Mouse (Mus musculus) intestine, embryonic 14.5 days (tissue): Measurements from ENCODE around the gene Ctnnal1. TPM values are rescaled to one million over a fixed set of nuclear protein-coding genes. Genes with fewer than 3 reads are reported as not detected.

Source experiments
- ATAC-seq: fragments of 200-750 bp; cut with Nextera tagmentation; replicated peaks from 2 replicates; pipeline ENCODE4 v1.8.0; 2017; ENCODE audit warnings: low read depth, moderate number of reproducible peaks, moderate TSS enrichment, moderate library complexity; ENCODE audit not compliant: low FRiP score, low TSS enrichment
- DNase-seq: peaks from one replicate; pipeline ENCODE4 v3.0.0-alpha.2; 2018; ENCODE audit warnings: low spot score
- H3K27ac ChIP-seq: fragments of 300-500 bp; sonication (generic); 2 replicates; pipeline ENCODE4 v1.5.1; 2014; ENCODE audit warnings: low read depth, mild to moderate bottlenecking, control low read depth
- H3K27me3 ChIP-seq: fragments of 300-500 bp; sonication (generic); replicated peaks from 2 replicates; pipeline ENCODE4 v1.6.1; 2014; ENCODE audit warnings: low read length, control low read depth; ENCODE audit not compliant: control insufficient read depth, insufficient read depth
- H3K36me3 ChIP-seq: fragments of 300-500 bp; sonication (generic); 2 replicates; pipeline ENCODE4 v1.6.1; 2014; ENCODE audit warnings: low read length, control low read depth; ENCODE audit not compliant: control insufficient read depth, insufficient read depth
- H3K4me1 ChIP-seq: fragments of 300-500 bp; sonication (generic); replicated peaks from 2 replicates; pipeline ENCODE4 v1.6.1; 2014; ENCODE audit warnings: low read length, control low read depth, mixed read lengths; ENCODE audit not compliant: control insufficient read depth, insufficient read depth
- H3K4me2 ChIP-seq: fragments of 300-500 bp; sonication (generic); 2 replicates; pipeline ENCODE4 v1.6.1; 2014; ENCODE audit warnings: low read length
- H3K4me3 ChIP-seq: fragments of 300-500 bp; sonication (generic); 2 replicates; pipeline ENCODE4 v1.5.1; 2014; ENCODE audit warnings: low read depth, low read length, control low read depth, mixed read lengths
- H3K9ac ChIP-seq: fragments of 300-500 bp; sonication (generic); 2 replicates; pipeline ENCODE4 v1.6.1; 2014; ENCODE audit warnings: mild to moderate bottlenecking, low read length
- H3K9me3 ChIP-seq: fragments of 300-500 bp; sonication (generic); 2 replicates; pipeline ENCODE4 v1.6.1; 2016; ENCODE audit warnings: low read length, control low read depth; ENCODE audit not compliant: control insufficient read depth
- WGBS: fragments of 180-500 bp; shearing (Covaris S2); extraction: QIAGEN DNeasy Blood & Tissue Kit; methylation state at CpG from one replicate; pipeline ENCODE4 v1.1.7; 2014; 5-methylcytosine and 5-hydroxymethylcytosine counted together
- polyA plus RNA-seq: library from polyadenylated mRNA; unstranded; fragments of >200 nt; fragmentation: Nextera tagmentation; extraction: Ambion mirVana; gene quantifications from 2 replicates; pipeline ENCODE4 v1.2.1, GENCODE M21; 2014

Gene Ctnnal1
- 29.7 and 30.4 TPM in 2 replicates for polyA plus RNA-seq

DNA sequence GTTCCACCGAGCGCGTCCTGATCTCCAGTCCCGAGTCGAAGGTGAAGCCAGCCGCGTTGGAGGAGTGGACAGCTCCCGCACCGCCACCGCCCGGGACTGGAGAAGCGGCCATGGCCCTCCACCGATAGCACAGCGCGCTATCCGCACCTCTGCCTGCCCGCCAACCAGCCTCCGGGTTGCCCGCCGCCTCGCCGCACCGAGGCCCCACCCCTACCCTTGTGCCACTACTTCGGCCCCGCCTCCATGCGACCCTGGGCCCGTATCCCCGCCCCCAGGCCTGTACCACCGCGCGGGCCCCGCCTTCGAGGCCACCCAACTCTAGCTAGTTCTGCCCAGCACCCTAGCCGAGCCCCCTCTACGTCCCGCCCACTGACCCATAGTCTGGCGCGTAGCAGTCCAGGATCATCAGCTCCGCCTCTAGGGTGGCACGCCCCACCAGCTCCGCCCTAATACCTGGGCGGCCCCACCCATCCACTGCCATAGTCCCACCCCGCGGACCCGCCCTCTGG lies at the start of gene Ctnnal1:
Ctnnal1 (minus strand) TSS at position 186 of the 509 bp plus-strand sequence.
- Histone ChIP-seq H3K4me3 (peak within 1 kb of the TSS; percentile 72), H3K27ac (peak within 1 kb of the TSS; percentile 72), H3K4me1 (peaks cover 6% of the 10 kb centered on the region), H3K36me3 (no peaks in the 10 kb centered on the region), H3K9ac (peak within 1 kb of the TSS; percentile 60), H3K27me3 (no peaks in the 10 kb centered on the region), H3K4me2 (peak within 1 kb of the TSS; percentile 70), H3K9me3 (no peaks in the 10 kb centered on the region)
- WGBS: under 1% methylated on average over 44 of the region's 45 CpGs
- ATAC-seq (peak; percentile 97), DNase-seq (peak; percentile 93)

DNA sequence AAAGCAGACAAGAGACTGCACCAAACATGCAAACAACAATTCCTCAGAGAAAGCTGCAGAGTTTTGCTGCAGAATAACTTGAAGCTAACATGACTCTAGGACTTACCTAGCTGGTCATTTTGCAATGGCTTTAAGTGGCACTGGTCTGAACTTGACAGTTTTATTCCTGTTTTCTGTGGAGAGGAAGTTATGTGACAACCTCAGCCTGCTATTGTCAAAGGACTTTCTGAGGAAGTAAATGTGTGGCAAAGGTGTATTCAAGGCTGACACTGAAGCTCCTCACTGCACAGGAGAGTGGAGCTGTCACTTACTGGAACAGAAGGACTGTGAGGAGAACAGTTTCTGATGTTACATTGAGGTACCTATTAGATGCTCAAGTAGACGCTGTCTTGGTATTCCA lies 49.8 kb upstream of the Ctnnal1 start:
- Histone ChIP-seq H3K4me1 (no peaks in the 10 kb centered on the region), H3K36me3 (peaks cover 81% of the 10 kb centered on the region), H3K9me3 (no peaks in the 10 kb centered on the region), H3K4me3 (no peak overlapping the region), H3K4me2 (no peak overlapping the region), H3K9ac (no peak overlapping the region), H3K27ac (no peak overlapping the region), H3K27me3 (no peaks in the 10 kb centered on the region)
- ATAC-seq (no peak), DNase-seq (no peak)
- WGBS: 86% methylated on average over 1 of the region's 1 CpGs

DNA sequence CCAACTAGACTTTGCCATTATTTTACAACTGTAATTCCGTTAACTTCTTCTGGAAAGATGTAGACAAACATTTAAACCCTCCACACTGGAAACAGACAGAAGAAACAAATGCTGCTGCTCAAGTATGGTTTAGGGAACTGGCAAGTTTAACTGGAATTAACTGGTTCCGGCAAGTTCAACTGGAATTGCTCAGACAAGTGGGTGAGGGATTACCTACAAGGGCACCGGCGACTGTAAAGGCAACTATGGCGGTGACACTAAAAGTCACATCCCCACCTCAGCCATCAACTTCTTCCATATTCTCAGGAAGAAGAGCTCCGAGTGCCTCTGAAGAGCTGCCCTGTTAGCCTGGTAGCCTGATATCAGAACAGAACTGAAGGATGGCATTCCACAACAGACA lies 49.4 kb upstream of the Ctnnal1 start:
- H3K9ac ChIP-seq: no peak overlapping the region
- DNase-seq (no peak), ATAC-seq (no peak)
- H3K36me3 ChIP-seq: peaks cover 83% of the 10 kb centered on the region
- H3K9me3 ChIP-seq: no peaks in the 10 kb centered on the region
- no peak overlapping the region for H3K27ac ChIP-seq
- no peak overlapping the region for H3K4me3 ChIP-seq
- H3K4me1 ChIP-seq: no peaks in the 10 kb centered on the region
- H3K4me2 ChIP-seq: no peak overlapping the region
- H3K27me3 ChIP-seq: no peaks in the 10 kb centered on the region
- WGBS: 91% methylated on average over 6 of the region's 6 CpGs

DNA sequence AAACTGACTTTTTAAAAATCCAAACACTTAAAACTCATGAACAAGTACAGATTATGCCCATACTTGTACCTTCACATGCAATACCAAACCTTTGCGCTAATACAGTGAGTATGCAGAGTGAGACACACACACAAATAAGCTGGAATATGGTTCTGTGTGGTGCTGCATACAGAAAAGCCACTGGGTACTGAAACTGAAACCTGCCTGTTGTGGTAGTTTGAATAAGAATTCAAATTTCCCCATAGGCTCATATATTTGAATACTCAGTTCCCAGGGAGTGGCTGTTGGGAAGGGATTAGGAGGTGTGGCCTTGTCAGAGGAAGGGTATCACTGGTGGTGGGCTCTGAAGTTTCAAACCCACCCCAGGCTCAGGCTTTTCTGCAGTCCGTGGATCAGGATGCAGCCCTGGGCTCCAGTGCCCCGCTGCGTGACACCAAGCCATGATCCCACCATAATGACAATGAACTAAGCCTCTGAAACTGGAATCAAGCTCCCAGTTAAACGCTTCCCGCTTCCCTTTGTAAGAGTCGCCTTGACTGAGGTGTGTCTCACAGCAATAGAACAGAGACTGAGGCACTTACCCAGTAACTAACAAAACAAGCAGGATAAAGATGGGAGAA lies 47.5 kb upstream of the Ctnnal1 start:
- no peak overlapping the region for H3K4me2 ChIP-seq
- H3K27ac ChIP-seq: no peak overlapping the region
- no peaks in the 10 kb centered on the region for H3K9me3 ChIP-seq
- ATAC-seq (no peak), DNase-seq (no peak)
- 92% methylated on average over 7 of the region's 7 CpGs for WGBS
- H3K27me3 ChIP-seq: no peaks in the 10 kb centered on the region
- no peaks in the 10 kb centered on the region for H3K4me1 ChIP-seq
- H3K4me3 ChIP-seq: no peak overlapping the region
- no peak overlapping the region for H3K9ac ChIP-seq
- peaks cover 84% of the 10 kb centered on the region for H3K36me3 ChIP-seq

DNA sequence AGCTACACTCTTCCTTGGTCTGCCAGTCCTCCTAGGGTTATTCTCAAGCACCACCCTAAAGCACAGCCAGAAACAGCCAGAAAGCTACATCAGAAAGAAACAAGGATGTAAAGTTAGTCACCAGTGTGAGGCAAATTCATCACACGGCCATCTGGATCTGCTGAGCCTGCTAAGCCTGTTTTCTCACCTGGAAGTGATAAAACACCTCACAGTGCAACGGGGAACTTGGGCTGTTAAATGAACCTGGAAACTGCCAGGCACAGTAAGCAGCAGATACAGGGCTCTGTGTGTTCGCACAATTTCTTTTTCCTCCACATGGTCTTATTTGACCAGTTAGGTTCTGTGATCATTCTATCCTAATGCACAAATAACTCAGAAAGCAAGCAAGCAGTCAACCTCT lies 44.6 kb upstream of the Ctnnal1 start:
- Histone ChIP-seq H3K4me1 (no peaks in the 10 kb centered on the region), H3K27ac (no peak overlapping the region), H3K9ac (no peak overlapping the region), H3K9me3 (no peaks in the 10 kb centered on the region), H3K36me3 (peaks cover 83% of the 10 kb centered on the region), H3K27me3 (no peaks in the 10 kb centered on the region), H3K4me2 (no peak overlapping the region), H3K4me3 (no peak overlapping the region)
- ATAC-seq (no peak), DNase-seq (no peak)
- WGBS: 75% methylated on average over 3 of the region's 3 CpGs

GRCm38 (mm10) chr4:56907671-56908070 lies 42.7 kb upstream of the Ctnnal1 start:
- Histone ChIP-seq H3K27me3 (no peaks in the 10 kb centered on the region), H3K36me3 (peaks cover 88% of the 10 kb centered on the region), H3K9ac (no peak overlapping the region), H3K27ac (no peak overlapping the region), H3K9me3 (no peaks in the 10 kb centered on the region), H3K4me1 (no peaks in the 10 kb centered on the region), H3K4me2 (no peak overlapping the region), H3K4me3 (no peak overlapping the region)
- DNase-seq (no peak), ATAC-seq (no peak)
- WGBS: 91% methylated on average over 5 of the region's 5 CpGs

GRCm38 (mm10) chr4:56906926-56907325 lies 41.9 kb upstream of the Ctnnal1 start:
- H3K9me3 ChIP-seq: no peaks in the 10 kb centered on the region
- no peaks in the 10 kb centered on the region for H3K4me1 ChIP-seq
- peaks cover 90% of the 10 kb centered on the region for H3K36me3 ChIP-seq
- H3K9ac ChIP-seq: no peak overlapping the region
- 92% methylated on average over 3 of the region's 3 CpGs for WGBS
- no peaks in the 10 kb centered on the region for H3K27me3 ChIP-seq
- no peak overlapping the region for H3K4me3 ChIP-seq
- ATAC-seq (no peak), DNase-seq (no peak)
- H3K27ac ChIP-seq: no peak overlapping the region
- no peak overlapping the region for H3K4me2 ChIP-seq

DNA sequence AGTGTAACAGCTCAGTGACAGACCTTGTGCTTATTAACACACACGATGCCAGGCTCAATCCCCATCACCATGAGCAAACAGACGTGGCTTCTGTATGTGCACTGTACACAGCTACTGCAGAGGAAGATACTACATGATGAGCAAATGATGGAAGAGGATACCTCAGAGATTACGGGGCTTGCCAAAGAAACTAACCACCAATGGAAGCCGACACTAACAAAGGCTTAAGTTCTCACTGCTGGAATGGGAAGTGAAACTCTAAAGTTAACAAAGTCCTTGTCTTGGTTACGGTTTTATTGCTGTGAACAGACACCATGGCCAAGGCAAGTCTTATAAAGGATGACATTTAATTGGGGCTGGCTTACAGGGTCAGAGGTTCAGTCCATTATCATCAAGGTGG lies 40.5 kb upstream of the Ctnnal1 start:
- H3K36me3 ChIP-seq: peaks cover 90% of the 10 kb centered on the region
- no peak for DNase-seq
- ATAC-seq: no peak

GRCm38 (mm10) chr4:56901671-56902070 lies 36.7 kb upstream of the Ctnnal1 start:
- 88% methylated on average over 2 of the region's 2 CpGs for WGBS
- no peaks in the 10 kb centered on the region for H3K9me3 ChIP-seq
- ATAC-seq (no peak), DNase-seq (no peak)
- no peak overlapping the region for H3K4me2 ChIP-seq
- H3K36me3 ChIP-seq: peaks cover 93% of the 10 kb centered on the region
- H3K27ac ChIP-seq: no peak overlapping the region; the same call in 1 of the 2 replicates
- H3K27me3 ChIP-seq: no peaks in the 10 kb centered on the region
- no peaks in the 10 kb centered on the region for H3K4me1 ChIP-seq
- no peak overlapping the region for H3K4me3 ChIP-seq
- no peak overlapping the region for H3K9ac ChIP-seq

More for the DNA sequence above, 40.5 kb upstream of the Ctnnal1 start:
- Histone ChIP-seq H3K4me2 (no peak overlapping the region), H3K27ac (no peak overlapping the region), H3K9ac (no peak overlapping the region), H3K4me3 (no peak overlapping the region), H3K27me3 (no peaks in the 10 kb centered on the region), H3K9me3 (no peaks in the 10 kb centered on the region), H3K4me1 (no peaks in the 10 kb centered on the region)
- 90% methylated on average over 5 of the region's 5 CpGs for WGBS
